Mouse (Mus musculus) liver, adult 2 months (tissue): ENCODE measurements around the gene Zdhhc22.

Experiments used
- CTCF ChIP-seq: fragments of 200-500 bp; IDR thresholded peaks from 2 replicates; pipeline ENCODE4 v1.5.1; 2011; ENCODE audit warnings: low read depth, low read length, control low read depth
- POLR2A ChIP-seq: fragments of 200-500 bp; IDR thresholded peaks from 2 replicates; pipeline ENCODE4 v1.6.1; 2011; ENCODE audit warnings: low read length, control low read depth; ENCODE audit not compliant: insufficient read depth; ENCODE audit errors: extremely low read depth

DNA sequence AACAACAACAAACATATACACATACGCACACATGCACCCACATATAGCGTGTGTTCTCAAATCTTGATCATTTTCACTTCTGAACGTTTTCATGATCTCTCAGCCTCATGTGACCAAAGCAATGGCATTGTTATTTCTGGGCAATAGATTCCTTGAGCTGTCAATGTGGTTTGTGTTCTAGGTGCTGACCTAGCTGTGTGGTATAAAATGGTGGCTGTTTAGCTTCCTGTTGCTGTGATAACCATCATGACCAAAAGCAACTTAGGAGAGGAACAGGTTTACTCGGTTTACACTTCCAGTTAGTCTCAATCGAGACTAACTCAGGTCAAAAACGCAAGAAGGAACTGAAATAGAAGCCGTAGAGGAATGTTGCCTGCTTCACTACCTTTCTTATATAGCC, 19.1 kb downstream of the Zdhhc22 start:
- TF ChIP-seq CTCF (no peak), POLR2A (no peak)
